Mouse (Mus musculus) brain, embryonic 14.5 days (tissue): Measurements from ENCODE around the gene 1500011B03Rik.

Experiments used
- CTCF ChIP-seq: fragments of 200-500 bp; IDR thresholded peaks from 2 replicates; pipeline ENCODE4 v1.5.1; 2012; ENCODE audit warnings: inconsistent platforms, mild to moderate bottlenecking, moderate library complexity, borderline replicate concordance; ENCODE audit not compliant: insufficient read depth, insufficient read length; ENCODE audit errors: extremely low read depth
- POLR2A ChIP-seq: fragments of 200-500 bp; IDR thresholded peaks from 2 replicates; pipeline ENCODE4 v1.6.1; 2012; ENCODE audit warnings: mild to moderate bottlenecking, inconsistent platforms, borderline replicate concordance; ENCODE audit not compliant: poor library complexity, insufficient read depth, insufficient read length, severe bottlenecking; ENCODE audit errors: extremely low read depth

GRCm38 (mm10) chr5:114816599-114816998 is 6.7 kb downstream of the 1500011B03Rik start:
- TF ChIP-seq CTCF: no peak
- no peak for TF ChIP-seq POLR2A
